Mouse (Mus musculus) ES-Bruce4 (cell line): ENCODE results near the gene Bet1l. TPM values are rescaled to one million over a fixed set of nuclear protein-coding genes. Genes with fewer than 3 reads are reported as not detected.

Source experiments
- H3K27ac ChIP-seq: 2 replicates; pipeline ENCODE4 v1.5.1; 2012; ENCODE audit warnings: low read length, inconsistent platforms; ENCODE audit not compliant: insufficient read depth
- H3K27me3 ChIP-seq: 2 replicates; pipeline ENCODE4 v1.6.1; 2012; ENCODE audit warnings: mild to moderate bottlenecking, low read length, inconsistent platforms; ENCODE audit not compliant: control insufficient read depth, poor library complexity, insufficient read depth, severe bottlenecking
- H3K36me3 ChIP-seq: 2 replicates; pipeline ENCODE4 v1.6.1; 2012; ENCODE audit warnings: inconsistent platforms, mild to moderate bottlenecking, low read length, moderate library complexity; ENCODE audit not compliant: control insufficient read depth, poor library complexity, insufficient read depth, severe bottlenecking
- H3K4me1 ChIP-seq: one replicate; pipeline ENCODE4 v1.8.1; 2011; ENCODE audit warnings: low read length; ENCODE audit not compliant: control insufficient read depth, insufficient read depth
- H3K4me3 ChIP-seq: 2 replicates; pipeline ENCODE4 v1.5.1; 2011; ENCODE audit warnings: low read depth, mild to moderate bottlenecking, low read length
- H3K9ac ChIP-seq: 2 replicates; pipeline ENCODE4 v1.6.1; 2012; ENCODE audit warnings: low read depth, mild to moderate bottlenecking, inconsistent platforms; ENCODE audit not compliant: poor library complexity, severe bottlenecking
- H3K9me3 ChIP-seq: replicated peaks from 2 replicates; pipeline ENCODE4 v1.6.1; 2012; ENCODE audit warnings: mild to moderate bottlenecking, low read length, inconsistent platforms; ENCODE audit not compliant: control insufficient read depth, poor library complexity, insufficient read depth, severe bottlenecking
- CTCF ChIP-seq: IDR thresholded peaks from one replicate; pipeline ENCODE4 v1.8.1; 2011; ENCODE audit warnings: low read depth, low read length
- EP300 ChIP-seq: IDR thresholded peaks from 2 replicates; pipeline ENCODE4 v1.6.1; 2011; ENCODE audit warnings: low read depth, low read length; ENCODE audit not compliant: insufficient read depth
- POLR2A ChIP-seq: IDR thresholded peaks from one replicate; pipeline ENCODE4 v1.8.1; 2011; ENCODE audit warnings: low read length; ENCODE audit not compliant: insufficient read depth
- polyA plus RNA-seq: library from polyadenylated mRNA; stranded (reverse); fragments of >200 nt; gene quantifications from 2 replicates; pipeline ENCODE4 v1.2.4, GENCODE M21; 2011; ENCODE audit warnings: low read depth; ENCODE audit not compliant: missing spikeins, insufficient read depth, insufficient read length

Gene Bet1l
- polyA plus RNA-seq, 1 experiment, result 14.0 TPM

- peak within 1 kb of the TSS; percentile 7; the same call in 1 of the 2 replicates for H3K27ac ChIP-seq
- no peaks in the 10 kb centered on the region for H3K27me3 ChIP-seq
- no peaks in the 10 kb centered on the region for H3K4me1 ChIP-seq
- peak within 1 kb of the TSS; percentile 59 for H3K9ac ChIP-seq
- peak within 1 kb of the TSS; percentile 96 for H3K4me3 ChIP-seq
- no peaks in the 10 kb centered on the region for H3K9me3 ChIP-seq
- TF ChIP-seq CTCF (no peak), POLR2A (peak; percentile 39), EP300 (0 out of 2 replicates have a peak, but pooled peaks have one; percentile 5)
- peaks cover 7% of the 10 kb centered on the region for H3K36me3 ChIP-seq
Observed at GRCm38 (mm10) chr7:140881696-140882468, 24.5 kb upstream of the Bet1l start, which contains the start of the genes Psmd13 and Sirt3. Gene Psmd13 (plus strand): TSS chr7:140881968. Gene Sirt3 (minus strand): TSS chr7:140882309.

DNA sequence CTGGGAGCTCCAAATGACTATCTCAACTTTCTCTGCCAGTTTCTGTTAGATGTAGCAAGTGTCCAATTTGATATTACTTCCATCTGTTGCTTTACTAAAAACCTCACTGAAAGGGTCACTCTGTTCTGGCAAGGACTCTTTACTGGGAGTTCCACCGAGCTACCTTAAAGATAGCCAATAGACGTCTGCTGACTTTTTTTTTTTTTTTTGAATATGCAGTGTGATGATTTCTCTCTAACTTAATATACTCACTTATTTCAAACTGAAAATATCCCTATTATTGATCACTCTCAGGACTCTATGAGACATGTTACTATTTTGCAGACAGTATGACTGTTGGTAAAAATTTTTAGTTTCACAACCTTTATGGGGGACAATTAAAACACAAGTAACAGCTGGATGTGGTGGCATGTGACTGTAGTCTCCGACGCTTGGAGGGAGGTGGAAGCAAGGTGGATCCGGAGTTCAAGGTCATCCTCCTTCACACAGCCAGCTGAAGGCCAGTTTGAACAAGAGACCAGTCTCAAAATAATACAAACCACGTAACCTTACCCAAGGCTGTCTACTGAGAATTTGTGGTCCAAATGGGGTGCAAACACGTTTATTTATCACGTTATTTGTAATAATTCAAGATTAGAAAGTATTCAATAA lies 23.6 kb upstream of the Bet1l start:
- H3K27me3 ChIP-seq, result no peaks in the 10 kb centered on the region
- H3K9me3 ChIP-seq, result no peaks in the 10 kb centered on the region
- H3K27ac ChIP-seq, result no peak overlapping the region
- H3K36me3 ChIP-seq, result peaks cover 2% of the 10 kb centered on the region
- peak overlapping the region; percentile 59 for H3K9ac ChIP-seq
- H3K4me3 ChIP-seq, result peak overlapping the region; percentile 47
- no peaks in the 10 kb centered on the region for H3K4me1 ChIP-seq
- TF ChIP-seq EP300 (peak; percentile 81), POLR2A (no peak)

GRCm38 (mm10) chr7:140880419-140880818 lies 23.0 kb upstream of the Bet1l start:
- Histone ChIP-seq H3K36me3 (no peaks in the 10 kb centered on the region; the same call in 1 of the 2 replicates), H3K27ac (no peak overlapping the region), H3K9me3 (no peaks in the 10 kb centered on the region), H3K9ac (no peak overlapping the region), H3K4me3 (no peak overlapping the region), H3K4me1 (no peaks in the 10 kb centered on the region), H3K27me3 (no peaks in the 10 kb centered on the region)
- no peak for TF ChIP-seq EP300
- no peak for TF ChIP-seq CTCF
- no peak for TF ChIP-seq POLR2A

DNA sequence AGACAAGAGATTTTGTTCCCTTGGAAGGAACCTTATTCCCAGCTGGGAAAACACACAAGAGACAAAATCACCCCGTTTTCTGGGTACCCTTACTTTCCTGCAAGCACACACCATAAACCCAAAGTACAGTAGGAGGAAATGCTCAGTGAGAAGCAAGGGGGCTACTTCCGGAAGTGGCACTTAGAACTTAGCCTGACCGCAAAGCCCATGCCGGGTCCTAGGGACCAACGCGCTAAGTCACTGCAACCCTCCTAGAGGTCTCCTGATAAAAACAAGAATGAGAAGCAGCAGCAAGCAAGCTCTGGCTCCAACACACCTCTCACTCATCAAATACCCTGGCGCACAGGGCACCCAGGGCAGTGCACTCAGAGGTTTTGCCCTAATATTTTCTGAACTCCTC lies 22.0 kb upstream of the Bet1l start:
- H3K9me3 ChIP-seq, result no peaks in the 10 kb centered on the region

GRCm38 (mm10) chr7:140877364-140877763 lies 20.0 kb upstream of the Bet1l start:
- no peaks in the 10 kb centered on the region; the same call in 1 of the 2 replicates for H3K36me3 ChIP-seq
- no peak overlapping the region for H3K4me3 ChIP-seq
- H3K27me3 ChIP-seq, result no peaks in the 10 kb centered on the region
- H3K9ac ChIP-seq, result no peak overlapping the region
- no peaks in the 10 kb centered on the region for H3K4me1 ChIP-seq
- no peaks in the 10 kb centered on the region for H3K9me3 ChIP-seq
- TF ChIP-seq POLR2A, result no peak
- TF ChIP-seq EP300, result no peak
- H3K27ac ChIP-seq, result no peak overlapping the region

More for the DNA sequence above, 22.0 kb upstream of the Bet1l start:
- H3K36me3 ChIP-seq, result no peaks in the 10 kb centered on the region
- no peaks in the 10 kb centered on the region for H3K27me3 ChIP-seq
- H3K9ac ChIP-seq, result no peak overlapping the region
- TF ChIP-seq EP300 (no peak), POLR2A (no peak), CTCF (no peak)
- no peak overlapping the region for H3K27ac ChIP-seq
- H3K4me3 ChIP-seq, result no peak overlapping the region
- H3K4me1 ChIP-seq, result no peaks in the 10 kb centered on the region

DNA sequence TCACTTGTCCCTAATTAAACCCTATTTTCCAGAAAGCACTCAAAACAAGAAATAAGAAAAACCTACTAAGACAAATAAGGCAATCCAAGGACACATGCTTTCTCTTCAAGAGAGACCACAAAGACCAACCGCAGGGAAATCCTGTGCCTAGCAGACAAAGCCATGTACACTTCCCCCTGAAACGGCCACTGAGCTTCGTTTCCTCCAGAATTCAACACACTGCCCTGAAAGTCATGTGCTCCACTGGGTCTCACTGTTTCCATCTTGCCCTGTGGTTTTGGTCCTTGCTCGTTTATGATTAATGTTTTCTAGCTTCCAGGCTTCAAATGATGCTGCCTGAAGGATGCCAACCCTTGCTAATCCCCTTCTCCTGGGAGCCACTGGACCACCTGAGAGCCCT lies 16.8 kb upstream of the Bet1l start:
- Histone ChIP-seq H3K36me3 (no peaks in the 10 kb centered on the region; the same call in 1 of the 2 replicates), H3K27me3 (no peaks in the 10 kb centered on the region)
- TF ChIP-seq POLR2A (no peak), CTCF (no peak), EP300 (no peak)

More for the DNA sequence above, 16.8 kb upstream of the Bet1l start:
- no peak overlapping the region for H3K9ac ChIP-seq
- no peak overlapping the region for H3K27ac ChIP-seq
- H3K4me1 ChIP-seq, result no peaks in the 10 kb centered on the region
- no peak overlapping the region for H3K4me3 ChIP-seq
- H3K9me3 ChIP-seq, result no peaks in the 10 kb centered on the region
